Mouse (Mus musculus) urinary bladder, adult 2 months (tissue): ENCODE measurements around the gene Rnf34. TPM values are rescaled to one million over a fixed set of nuclear protein-coding genes. Genes with fewer than 3 reads are reported as not detected.

Experiments used
- DNase-seq: peaks from one replicate; pipeline ENCODE4 v3.0.0; 2022; ENCODE audit warnings: low spot score
- polyA plus RNA-seq: library from polyadenylated mRNA; depleted of rRNA; stranded (reverse); fragments of >200 nt; gene quantifications from 2 replicates; pipeline ENCODE4 v1.2.3, GENCODE M21; 2012; rRNA removed

Gene Rnf34
- polyA plus RNA-seq, result 22.6 and 26.7 TPM in 2 replicates

- DNase-seq, result peak; percentile 87
Measured at GRCm38 (mm10) chr5:122849521-122850318, at the start of gene Rnf34. Rnf34 (plus strand) TSS chr5:122850048.

GRCm38 (mm10) chr5:122800345-122801010 is 49.4 kb upstream of the Rnf34 start:
- DNase-seq, result no peak

- DNase-seq, result no peak
Measured at GRCm38 (mm10) chr5:122801684-122802083, 48.2 kb upstream of the Rnf34 start.

- no peak for DNase-seq
Measured at GRCm38 (mm10) chr5:122802706-122803105, 47.1 kb upstream of the Rnf34 start.

- no peak for DNase-seq
Measured at GRCm38 (mm10) chr5:122805503-122805902, 44.3 kb upstream of the Rnf34 start.

- no peak for DNase-seq
Measured at GRCm38 (mm10) chr5:122811364-122812079, 38.3 kb upstream of the Rnf34 start.

GRCm38 (mm10) chr5:122812699-122813098 is 37.1 kb upstream of the Rnf34 start:
- no peak for DNase-seq

GRCm38 (mm10) chr5:122820777-122821523 is 28.9 kb upstream of the Rnf34 start, which contains the start of gene Anapc5:
Anapc5 (minus strand) TSS chr5:122821339.
- peak; percentile 83 for DNase-seq

GRCm38 (mm10) chr5:122821524-122821885 is 28.3 kb upstream of the Rnf34 start:
- DNase-seq, result no peak

GRCm38 (mm10) chr5:122822441-122822840 is 27.4 kb upstream of the Rnf34 start:
- DNase-seq, result no peak

GRCm38 (mm10) chr5:122823976-122824375 is 25.9 kb upstream of the Rnf34 start:
- DNase-seq, result no peak

- no peak for DNase-seq
Measured at GRCm38 (mm10) chr5:122824450-122824849, 25.4 kb upstream of the Rnf34 start.

- DNase-seq, result no peak
Measured at GRCm38 (mm10) chr5:122825099-122825498, 24.7 kb upstream of the Rnf34 start.

- no peak for DNase-seq
Measured at GRCm38 (mm10) chr5:122832536-122832935, 17.3 kb upstream of the Rnf34 start.

- no peak for DNase-seq
Measured at GRCm38 (mm10) chr5:122832996-122833395, 16.9 kb upstream of the Rnf34 start.

GRCm38 (mm10) chr5:122841126-122841525 is 8.7 kb upstream of the Rnf34 start:
- DNase-seq, result no peak

- no peak for DNase-seq
Measured at GRCm38 (mm10) chr5:122843799-122844198, 6.0 kb upstream of the Rnf34 start.

- DNase-seq, result no peak
Measured at GRCm38 (mm10) chr5:122850319-122851002, 613 bp downstream of the Rnf34 start.

GRCm38 (mm10) chr5:122852611-122853010 is 2.8 kb downstream of the Rnf34 start:
- no peak for DNase-seq

GRCm38 (mm10) chr5:122855858-122856257 is 6.0 kb downstream of the Rnf34 start:
- DNase-seq, result no peak

GRCm38 (mm10) chr5:122863053-122863452 is 13.2 kb downstream of the Rnf34 start:
- DNase-seq, result no peak
